Mouse (Mus musculus): Measurements from ENCODE around the gene Baz1a.

DNA sequence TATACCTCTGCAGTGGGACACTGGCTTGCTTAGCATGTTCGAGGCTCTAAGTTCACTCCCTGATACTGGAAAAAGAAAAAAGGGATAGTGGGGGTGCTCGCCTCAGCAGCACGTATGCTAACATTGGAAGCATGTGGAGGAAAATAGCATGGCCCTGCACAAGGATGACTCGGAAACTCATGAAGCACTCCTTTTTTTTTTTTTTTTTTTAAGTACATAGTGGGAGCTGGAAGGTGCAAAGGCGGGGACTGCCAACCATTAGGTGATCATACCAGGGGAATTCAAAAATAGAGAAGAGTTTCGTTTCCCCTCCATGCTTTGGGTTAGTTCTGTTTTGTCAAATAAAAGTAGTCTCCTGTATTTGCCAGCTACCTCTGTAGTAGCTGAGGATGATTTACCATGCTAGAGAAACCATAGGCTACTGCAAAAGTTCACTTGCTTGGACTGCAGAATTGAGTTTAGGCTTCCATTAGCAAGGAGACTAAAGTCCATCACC is 17.1 kb downstream of the Baz1a start:
- TF ChIP-seq CTCF (IDR thresholded peaks at IDR 0.05; ENCODE audit: low read depth) (no peak), EP300 (IDR thresholded peaks at IDR 0.05; ENCODE audit: low read depth) (no peak)
